Mouse (Mus musculus) forelimb bud, embryonic 11.5 days (tissue): Measurements from ENCODE around the gene Syncrip.
"Not testable (repeated sequence)": the region's sequence is repeated elsewhere in the genome, so short reads cannot be mapped to it uniquely, and the experiment has no call there.

ENCODE experiments used
- DNase-seq: peaks from one replicate; pipeline ENCODE4 v3.0.0-alpha.2; 2012; ENCODE audit warnings: low read depth, low spot score

Gene Syncrip

GRCm38 (mm10) chr9:88482829-88483396 is 539 bp upstream of the Syncrip start:
- DNase-seq: peak; percentile 62

- DNase-seq: peak; percentile 7
Observed at GRCm38 (mm10) chr9:88481791-88482160, 598 bp downstream of the Syncrip start.

GRCm38 (mm10) chr9:88481061-88481790 is 1.1 kb downstream of the Syncrip start:
- peak; percentile 7 for DNase-seq

DNA sequence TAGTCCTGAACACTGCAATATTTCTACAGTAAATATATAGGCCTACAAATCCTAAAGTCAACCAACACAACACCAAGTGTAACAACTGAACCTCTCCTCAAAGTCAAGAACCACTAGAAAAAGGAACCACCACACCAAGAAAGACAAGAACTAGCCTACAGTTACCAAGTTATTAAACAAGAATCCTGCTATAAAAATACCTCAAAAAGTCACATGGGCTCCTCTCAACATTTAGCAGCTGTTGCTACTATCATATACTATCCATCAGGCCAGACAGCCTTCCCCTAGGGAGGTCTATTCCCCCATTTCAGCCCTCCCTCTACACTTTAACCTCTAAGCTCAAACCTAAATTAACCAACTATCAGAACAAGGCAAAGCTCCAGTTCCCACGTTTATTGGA is 2.3 kb downstream of the Syncrip start:
- no peak for DNase-seq

DNA sequence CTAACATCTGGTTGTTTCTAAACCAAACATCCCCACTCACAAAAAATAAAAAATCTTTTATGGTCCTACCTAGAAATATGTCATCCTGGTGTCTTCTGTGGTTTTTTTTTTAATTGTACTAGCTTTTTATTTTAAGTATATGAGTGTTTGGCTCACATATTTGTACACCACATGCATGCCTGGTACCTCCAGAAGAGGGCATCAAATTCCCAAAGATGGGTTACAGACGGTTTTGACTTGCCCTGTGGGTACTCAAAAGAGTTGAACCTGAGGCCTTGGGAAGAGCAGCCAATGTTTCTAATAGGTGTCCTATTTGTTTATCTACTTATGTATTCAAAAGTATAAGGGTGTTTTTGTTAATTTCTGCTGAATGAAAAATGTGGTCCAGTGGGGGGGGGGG is 6.2 kb downstream of the Syncrip start:
- DNase-seq: no peak

- DNase-seq: not testable (repeated sequence)
Observed at GRCm38 (mm10) chr9:88461017-88461416, 21.4 kb downstream of the Syncrip start.

- DNase-seq: no peak
Observed at GRCm38 (mm10) chr9:88439991-88440390, 42.4 kb downstream of the Syncrip start.

GRCm38 (mm10) chr9:88439238-88439600 is 43.2 kb downstream of the Syncrip start:
- DNase-seq: no peak

DNA sequence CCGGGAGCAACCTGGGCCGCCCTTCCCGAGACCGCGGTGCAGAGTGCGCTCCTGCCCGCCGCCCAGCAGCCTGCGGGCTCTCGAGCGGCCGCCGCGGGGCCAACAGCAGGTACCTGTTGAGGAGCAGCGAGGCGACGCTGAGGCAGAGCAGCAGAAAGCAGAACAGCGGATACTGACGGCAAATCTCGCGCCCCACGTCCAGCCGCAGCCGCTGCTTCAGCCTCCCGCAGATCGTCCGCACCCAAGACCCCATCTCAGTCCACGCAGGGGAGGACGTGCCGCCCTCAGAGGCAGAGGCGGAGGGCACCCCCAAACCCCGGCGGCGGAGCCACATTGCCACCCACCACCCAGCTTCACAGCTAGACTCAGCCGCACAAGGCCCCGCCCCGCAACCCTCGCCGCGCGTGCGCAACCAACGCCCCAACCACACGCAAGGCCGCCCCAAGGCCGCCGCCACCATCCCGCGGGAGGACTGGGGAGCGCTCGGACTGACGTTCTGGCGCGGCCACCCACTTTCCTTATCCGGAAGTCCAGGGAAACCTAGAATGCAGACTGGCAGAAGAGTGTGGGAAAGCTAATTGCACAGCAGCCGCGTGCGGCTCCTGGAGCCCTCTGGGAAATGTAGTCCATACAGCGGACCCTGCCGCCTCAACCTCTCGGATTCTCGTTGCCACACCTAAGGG is 43.7 kb downstream of the Syncrip start, which contains the start of gene Snx14:
Snx14 (minus strand) TSS at position 404 of the 683 bp plus-strand sequence.
- DNase-seq: peak; percentile 91

GRCm38 (mm10) chr9:88438237-88438554 is 44.2 kb downstream of the Syncrip start:
- no peak for DNase-seq

DNA sequence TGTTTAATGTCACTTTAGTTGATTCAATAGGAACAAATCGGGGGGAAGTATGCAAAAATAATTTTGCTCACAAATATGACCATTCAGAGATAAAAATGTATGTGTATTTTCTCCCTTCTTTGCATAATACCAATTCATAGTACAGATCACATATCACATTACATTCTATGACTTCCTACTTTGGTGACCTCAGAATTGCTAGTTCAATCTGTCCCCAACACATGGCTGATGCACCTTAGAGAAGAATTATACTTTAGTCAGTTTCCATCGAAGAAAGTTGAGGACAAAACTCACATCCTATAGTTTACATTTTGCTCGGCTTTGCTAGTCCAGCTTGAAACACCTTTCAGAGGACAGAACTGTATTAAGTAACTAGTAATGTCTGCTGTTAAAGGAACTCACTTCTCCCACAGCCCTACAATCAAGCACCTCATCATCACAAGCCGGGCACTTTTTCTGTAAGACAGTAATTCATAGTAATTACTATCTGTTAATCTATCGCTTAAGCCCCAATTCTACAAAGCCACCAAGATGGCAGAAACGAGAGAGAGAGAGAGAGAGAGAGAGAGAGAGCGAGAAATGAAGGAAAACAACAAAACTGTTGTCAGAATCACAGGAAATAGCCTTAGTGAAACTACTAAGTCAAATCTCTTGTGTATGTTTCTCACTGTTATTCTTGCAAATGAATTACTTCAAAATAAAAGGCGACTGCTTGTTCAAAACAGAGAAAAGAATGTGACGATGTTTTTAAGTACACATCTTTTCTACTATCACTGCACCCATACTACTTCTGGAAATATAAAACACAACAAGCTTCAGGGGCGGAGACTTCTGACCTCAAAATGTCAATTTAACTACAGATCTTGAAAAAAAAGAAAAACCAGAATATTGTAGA is 44.8 kb downstream of the Syncrip start:
- DNase-seq: no peak

DNA sequence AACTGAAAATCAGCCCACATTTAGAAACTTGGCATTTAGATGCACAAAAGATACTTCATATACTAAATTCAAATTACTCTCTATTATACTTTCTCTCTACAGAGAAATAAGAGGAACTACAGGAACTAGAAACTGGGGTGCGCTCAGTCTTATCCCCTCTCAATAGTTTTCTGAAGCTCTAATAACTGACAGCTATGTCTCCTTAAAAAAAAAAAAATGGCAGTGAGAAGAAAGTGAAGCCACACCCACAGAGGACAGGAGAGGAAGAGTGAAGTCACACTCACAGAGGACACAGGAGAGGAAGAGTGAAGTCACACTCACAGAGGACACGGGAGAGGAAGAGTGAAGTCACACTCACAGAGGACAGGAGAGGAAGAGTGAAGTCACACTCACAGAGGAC is 58.0 kb downstream of the Syncrip start:
- DNase-seq: no peak

GRCm38 (mm10) chr9:88422428-88422827 is 59.9 kb downstream of the Syncrip start:
- DNase-seq: no peak

DNA sequence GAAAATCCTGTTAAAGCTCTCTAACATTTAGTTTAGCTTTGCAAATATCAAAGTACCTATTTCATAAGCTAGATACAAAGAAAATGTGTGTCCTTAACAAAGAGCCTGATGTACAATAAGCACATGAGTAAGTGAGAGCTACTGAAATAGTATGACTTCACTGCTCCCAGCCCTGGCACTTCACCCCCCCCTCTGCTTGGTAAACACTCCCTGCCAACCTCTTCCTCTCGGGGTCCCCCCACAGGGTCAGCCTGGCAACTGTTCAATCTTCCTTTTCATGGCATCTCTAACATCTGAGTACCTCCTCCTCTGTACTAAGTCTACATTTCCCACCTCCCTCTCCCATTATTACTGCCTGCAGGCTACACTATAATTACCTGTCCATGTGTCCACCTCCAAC is 65.6 kb downstream of the Syncrip start:
- no peak for DNase-seq

DNA sequence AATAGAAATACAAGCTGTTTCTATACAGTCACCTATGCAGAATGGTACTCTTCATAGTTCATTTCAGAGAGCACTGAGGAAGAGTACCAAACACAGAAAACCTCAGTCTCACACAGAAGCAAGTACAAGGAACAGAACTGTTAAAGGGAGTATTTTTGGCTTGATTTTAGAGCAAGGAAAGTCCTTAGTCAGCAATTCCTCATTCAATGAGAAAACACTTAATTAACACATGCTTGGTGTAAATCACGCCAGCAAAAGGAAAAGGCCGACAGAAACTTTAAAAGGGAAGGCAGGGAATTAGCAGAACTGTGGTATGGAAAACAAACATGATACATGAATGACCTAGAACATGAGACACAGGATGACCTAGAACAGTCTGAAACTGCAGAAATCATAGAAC is 72.4 kb downstream of the Syncrip start:
- no peak for DNase-seq

DNA sequence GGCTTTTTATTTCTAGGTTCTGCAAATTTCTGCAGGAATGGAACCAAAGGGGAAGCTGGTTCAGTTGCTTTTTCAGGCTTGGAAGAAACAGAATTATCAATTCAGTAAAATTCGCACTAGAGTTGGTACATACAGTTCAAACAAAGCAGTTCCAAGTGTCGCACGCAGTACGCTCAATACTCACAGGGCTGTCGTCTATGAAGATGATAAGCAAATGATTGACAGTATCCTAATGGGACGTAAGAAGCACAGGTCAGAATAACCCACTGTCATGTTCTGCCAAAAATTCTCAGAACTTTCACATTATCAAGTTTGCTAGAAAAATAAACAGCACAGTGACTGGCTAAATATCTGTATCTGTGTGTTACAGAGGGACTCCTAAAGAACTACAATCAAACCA is 77.9 kb downstream of the Syncrip start:
- DNase-seq: no peak

- DNase-seq: no peak
Observed at GRCm38 (mm10) chr9:88404088-88404487, 78.3 kb downstream of the Syncrip start.

DNA sequence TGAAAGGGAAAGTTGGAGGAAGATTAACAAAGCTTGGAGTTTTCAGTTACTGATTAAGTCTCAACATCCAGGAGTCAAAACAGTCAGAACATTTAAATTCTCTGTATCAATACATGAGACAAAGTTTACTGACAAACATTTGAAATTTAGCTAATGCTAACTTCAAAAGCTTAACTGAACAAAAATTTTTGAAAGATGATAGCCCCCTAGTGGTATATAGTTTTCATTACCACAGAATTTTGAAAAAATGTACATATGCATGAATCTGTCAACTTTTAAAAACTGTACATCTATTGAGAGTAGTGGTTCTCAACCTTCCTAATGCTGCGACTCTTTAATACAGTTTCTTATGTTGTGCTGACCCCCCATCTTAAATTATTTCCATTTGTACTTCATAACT is 83.9 kb downstream of the Syncrip start:
- DNase-seq: no peak
